Mouse (Mus musculus) lung, postnatal 0 days (tissue): ENCODE measurements around the gene Bag5.

Experiments used
- CTCF ChIP-seq: IDR thresholded peaks from 2 replicates; pipeline ENCODE4 v1.5.1; 2016; ENCODE audit warnings: antibody characterized with exemption, mild to moderate bottlenecking
- EP300 ChIP-seq: IDR thresholded peaks from 2 replicates; pipeline ENCODE4 v1.6.1; 2016; ENCODE audit warnings: antibody characterized with exemption, mild to moderate bottlenecking, control low read depth

- no peak for TF ChIP-seq CTCF
- no peak for TF ChIP-seq EP300
These were observed 41.7 kb upstream of the Bag5 start for GRCm38 (mm10) chr12:111754710-111755109.
